Mouse (Mus musculus) bone marrow, adult 2 months (tissue): ENCODE measurements at regions not wholly inside any gene's neighbourhood (a gene's known extent, or its start where the extent isn't known, plus 50 kb on each side); places are given as distances from the start of the nearest gene placed in this dataset.

Experiments used
- CTCF ChIP-seq: fragments of 200-500 bp; IDR thresholded peaks from 2 replicates; pipeline ENCODE4 v1.5.1; 2011; ENCODE audit warnings: low read length, control low read depth; ENCODE audit not compliant: control insufficient read depth, insufficient read depth
- POLR2A ChIP-seq: fragments of 200-500 bp; IDR thresholded peaks from 2 replicates; pipeline ENCODE4 v1.6.1; 2011; ENCODE audit warnings: low read depth, mild to moderate bottlenecking, control low read depth, low read length, borderline replicate concordance; ENCODE audit not compliant: control insufficient read depth

DNA sequence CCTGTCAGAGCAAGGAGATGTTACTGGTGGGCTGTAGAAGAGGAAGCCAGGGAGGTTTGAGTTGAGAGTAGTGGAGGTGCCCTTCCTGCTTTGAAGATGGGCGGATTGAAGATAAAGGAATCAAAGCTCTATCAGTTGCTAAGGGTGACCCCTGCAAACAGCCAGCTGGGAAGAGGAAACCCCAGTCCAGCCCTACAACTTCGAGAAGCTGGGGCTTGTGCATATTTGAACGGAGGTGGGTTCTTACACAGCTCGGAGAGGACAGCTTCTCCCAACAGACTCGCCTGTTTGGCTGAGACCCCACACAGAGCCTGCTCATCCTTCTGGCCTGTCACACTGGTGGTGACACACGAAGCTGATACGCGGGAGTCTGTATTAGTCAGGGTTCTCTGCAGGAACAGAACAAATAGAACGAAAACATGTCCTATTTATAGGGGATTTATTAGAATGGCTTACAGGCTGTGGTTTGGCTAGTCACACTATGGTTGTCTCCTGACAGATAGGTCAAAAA is 60.6 kb upstream of the Slc25a33 start:
- TF ChIP-seq POLR2A, result no peak
- no peak for TF ChIP-seq CTCF
